Mouse (Mus musculus): Measurements from ENCODE around the gene Vasn.
A peak's percentile ranks its signal among the peaks of the same experiment; 100 is the strongest.

Gene Vasn

GRCm38 (mm10) chr16:4606431-4607084 is 33.2 kb upstream of the Vasn start:
- peak; percentile 52 for DNase-seq (ENCODE audit: low read depth, low spot score)

DNA sequence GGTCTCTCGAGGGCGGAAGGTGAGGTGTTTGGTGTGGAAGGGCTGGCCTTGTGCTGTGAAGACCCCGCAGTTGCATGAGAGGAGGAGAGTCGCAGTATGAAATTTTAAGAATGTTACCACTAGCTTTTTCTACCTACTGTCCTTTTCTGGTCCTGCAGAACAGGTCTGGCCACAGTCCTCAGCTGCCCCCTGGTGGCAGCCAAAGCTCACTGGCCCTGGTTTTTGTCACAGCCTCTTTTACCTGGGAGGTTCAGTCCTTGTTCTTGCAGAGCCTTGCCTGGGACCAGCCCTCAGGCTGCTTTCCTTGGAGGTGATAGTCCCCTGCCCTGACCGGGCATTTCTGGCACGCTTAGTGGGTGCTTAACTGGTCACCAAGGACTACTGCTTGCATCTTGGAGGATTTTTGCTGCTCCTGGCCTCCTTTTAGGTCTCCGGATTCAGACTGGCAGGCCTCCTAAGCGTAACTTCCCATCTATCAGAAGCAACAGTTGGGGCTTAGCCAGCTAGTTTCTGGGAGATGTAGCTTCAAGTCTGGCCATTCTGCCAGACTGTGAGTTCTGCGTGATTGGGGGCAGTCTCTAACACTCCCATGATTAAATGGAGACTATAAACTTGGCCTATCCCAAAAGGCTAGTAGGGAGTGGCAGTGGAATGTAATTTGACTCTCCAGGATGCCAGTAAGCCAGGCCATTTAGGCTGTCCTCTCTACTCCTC is 31.8 kb upstream of the Vasn start:
- DNase-seq (ENCODE audit: low read depth, low spot score): peak; percentile 74

- DNase-seq (ENCODE audit: low read depth, low spot score): no peak
Measured at GRCm38 (mm10) chr16:4608532-4609059, 31.1 kb upstream of the Vasn start.

GRCm38 (mm10) chr16:4611193-4611592 is 28.5 kb upstream of the Vasn start:
- no peak for DNase-seq (ENCODE audit: low read depth, low spot score)

- no peak for DNase-seq (ENCODE audit: low read depth, low spot score)
Measured at GRCm38 (mm10) chr16:4611676-4612075, 28.1 kb upstream of the Vasn start.

GRCm38 (mm10) chr16:4613736-4614135 is 26.0 kb upstream of the Vasn start:
- no peak for DNase-seq (ENCODE audit: low read depth, low spot score)

- no peak for DNase-seq (ENCODE audit: low read depth, low spot score)
Measured at GRCm38 (mm10) chr16:4614639-4615038, 25.1 kb upstream of the Vasn start.

GRCm38 (mm10) chr16:4615297-4615696 is 24.4 kb upstream of the Vasn start:
- no peak for DNase-seq (ENCODE audit: low read depth, low spot score)

GRCm38 (mm10) chr16:4616829-4617228 is 22.9 kb upstream of the Vasn start:
- DNase-seq (ENCODE audit: low read depth, low spot score): no peak

DNA sequence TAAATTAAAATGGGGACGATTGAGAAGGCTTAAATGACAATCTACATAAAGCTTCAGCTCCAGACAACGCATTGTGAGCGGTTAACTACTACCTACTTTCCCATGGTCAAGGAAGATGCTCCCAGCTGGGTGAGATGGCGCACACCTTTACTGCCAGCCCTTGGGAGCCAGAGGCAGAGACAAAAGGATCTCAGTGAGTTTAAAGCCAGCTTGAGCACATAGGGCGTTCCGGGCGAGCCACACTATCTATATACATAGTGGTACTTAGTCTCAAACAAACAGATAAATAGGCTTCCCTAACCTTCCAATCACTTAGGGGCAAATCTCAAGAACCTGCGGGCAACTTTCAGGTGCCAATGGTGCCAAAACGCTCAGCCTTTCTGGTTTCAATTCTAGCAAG is 15.7 kb upstream of the Vasn start:
- no peak for DNase-seq (ENCODE audit: low read depth, low spot score)

- DNase-seq (ENCODE audit: low read depth, low spot score): peak; percentile 92
Measured at GRCm38 (mm10) chr16:4624481-4625110, 15.1 kb upstream of the Vasn start, which contains the start of gene Pam16. Gene Pam16 (minus strand): TSS chr16:4624988.

GRCm38 (mm10) chr16:4627105-4627504 is 12.6 kb upstream of the Vasn start:
- no peak for DNase-seq (ENCODE audit: low read depth, low spot score)

DNA sequence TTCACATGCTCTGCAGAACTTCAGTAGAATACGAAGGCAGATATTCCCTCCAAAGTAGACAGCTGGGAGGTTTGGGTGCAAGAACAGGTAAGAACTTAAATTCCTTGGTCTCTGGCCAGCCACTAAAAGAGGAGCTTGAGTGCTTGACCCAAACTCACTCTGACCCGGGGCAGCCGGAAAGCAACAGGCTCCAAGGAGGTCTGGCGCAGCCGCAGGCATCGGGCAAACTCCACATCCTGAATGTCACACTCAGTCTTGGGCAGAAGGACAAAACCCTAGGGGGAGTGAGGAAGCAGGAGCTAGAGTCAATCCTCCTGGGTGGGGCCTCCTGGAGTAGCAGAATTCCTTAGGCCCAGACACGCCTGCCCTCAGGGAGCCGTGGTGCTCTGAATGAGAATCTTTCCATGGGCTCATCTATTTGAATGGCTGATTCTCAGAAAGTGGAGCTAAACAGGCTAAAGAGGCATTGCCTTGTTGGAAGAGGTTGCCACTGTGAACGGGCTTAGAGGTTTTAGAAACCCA is 10.8 kb upstream of the Vasn start:
- no peak for DNase-seq (ENCODE audit: low read depth, low spot score)

DNA sequence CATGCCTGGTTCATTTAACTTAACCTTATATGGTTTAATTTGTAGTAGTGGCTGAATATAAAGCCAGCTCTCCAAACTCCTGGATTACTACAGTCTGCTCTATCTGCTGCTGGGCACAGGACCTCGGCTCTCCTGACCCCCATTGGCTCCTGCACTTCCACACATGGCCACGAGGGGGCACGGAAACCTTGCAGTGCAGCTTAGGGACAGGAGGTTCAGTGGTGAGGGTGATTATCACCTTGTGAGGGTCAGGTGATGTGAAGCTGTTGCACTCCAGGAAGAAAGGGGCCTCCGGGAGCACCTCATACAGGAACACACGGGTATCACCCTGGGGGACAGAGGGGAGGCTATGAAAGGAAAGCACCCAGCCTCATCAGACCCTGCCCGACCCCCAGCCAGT is 9.8 kb upstream of the Vasn start:
- peak; percentile 67 for DNase-seq (ENCODE audit: low read depth, low spot score)

GRCm38 (mm10) chr16:4632050-4632449 is 7.7 kb upstream of the Vasn start:
- DNase-seq (ENCODE audit: low read depth, low spot score): no peak

- no peak for DNase-seq (ENCODE audit: low read depth, low spot score)
Measured at GRCm38 (mm10) chr16:4633661-4634060, 6.1 kb upstream of the Vasn start.

GRCm38 (mm10) chr16:4634681-4635080 is 5.1 kb upstream of the Vasn start:
- no peak for DNase-seq (ENCODE audit: low read depth, low spot score)

GRCm38 (mm10) chr16:4635760-4636159 is 4.0 kb upstream of the Vasn start:
- DNase-seq (ENCODE audit: low read depth, low spot score): no peak

DNA sequence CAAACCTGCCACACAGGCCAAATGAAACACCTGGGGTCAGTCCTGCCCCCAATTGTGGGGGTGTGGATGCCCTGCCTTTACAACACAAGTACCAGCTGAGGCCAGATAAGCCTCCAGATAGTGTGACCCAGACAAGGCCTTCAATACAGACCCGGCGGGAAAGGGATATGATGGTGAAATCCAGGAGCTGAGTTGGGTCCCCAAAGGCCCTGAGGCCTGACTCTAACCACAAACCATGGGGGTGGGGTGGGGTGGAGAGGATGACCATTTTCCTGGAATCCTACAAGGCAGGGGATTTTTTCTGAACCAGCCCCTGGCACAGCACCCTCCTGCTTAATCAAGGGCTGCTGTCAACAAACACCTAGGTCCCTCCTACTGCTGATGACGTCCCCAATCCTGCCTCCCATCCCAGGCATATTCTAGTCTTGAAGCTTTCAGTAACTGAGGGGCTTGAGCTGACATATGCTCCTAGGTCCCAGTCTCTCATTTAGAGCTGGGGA is 800 bp upstream of the Vasn start:
- DNase-seq (ENCODE audit: low read depth, low spot score): no peak

- no peak for DNase-seq (ENCODE audit: low read depth, low spot score)
Measured at GRCm38 (mm10) chr16:4640267-4641005, 695 bp downstream of the Vasn start.

DNA sequence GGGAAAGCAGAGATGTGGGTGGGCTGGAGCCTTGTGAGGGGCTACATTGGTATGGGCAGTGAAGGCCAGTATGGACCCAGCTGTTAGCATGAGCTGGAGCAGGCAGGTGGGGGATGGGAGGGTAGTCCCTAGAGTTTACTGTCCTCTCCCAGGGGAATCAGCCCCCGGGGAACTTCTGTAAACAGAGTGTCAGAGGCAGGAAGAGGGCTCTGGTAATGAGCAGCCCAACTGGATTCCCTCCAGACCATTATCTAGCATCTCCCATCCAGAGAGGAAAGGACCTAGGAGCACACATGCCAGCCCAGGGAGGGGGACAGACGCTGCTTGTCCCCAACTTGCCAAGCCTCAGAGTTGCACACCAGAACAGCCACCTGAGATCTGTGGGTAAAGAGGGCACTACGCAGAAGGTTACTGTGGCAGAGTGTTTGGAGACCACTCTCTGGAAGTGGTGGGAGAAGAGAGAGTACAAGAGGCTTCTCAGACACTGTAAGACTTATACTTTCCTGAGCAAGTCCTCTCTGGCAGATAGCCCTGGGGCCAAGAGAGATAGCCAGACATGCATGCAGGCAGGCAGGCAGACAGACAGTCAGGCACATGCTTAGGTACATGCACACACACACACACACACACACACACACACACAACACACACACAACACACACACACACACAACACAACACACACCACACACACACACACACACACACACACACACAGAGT is 1.5 kb downstream of the Vasn start:
- no peak for DNase-seq (ENCODE audit: low read depth, low spot score)
